25 mouse cellular contexts compared by ENCODE assay signal in genomic region chr14:81508934-81509333, GRCm38 (mm10).
"Had no signal": no experiment of that assay in that cellular context is flagged by ENCODE, and none has a peak within 500 bp of the region (broad histone marks: within the 10 kb centered on the region; RNA-seq: fewer than 3 reads in every experiment).

No protein-coding gene starts in this region.

- H3K27me3 ChIP-seq: embryonic facial prominence, embryonic 12.5 days; embryonic facial prominence, embryonic 13.5 days; embryonic facial prominence, embryonic 15.5 days; forebrain, embryonic 12.5 days; forebrain, embryonic 13.5 days; forebrain, embryonic 15.5 days had no signal

- H3K9me3 ChIP-seq: embryonic facial prominence, embryonic 10.5 days; embryonic facial prominence, embryonic 12.5 days; embryonic facial prominence, embryonic 13.5 days; embryonic facial prominence, embryonic 15.5 days; forebrain, embryonic 10.5 days; forebrain, embryonic 12.5 days; forebrain, embryonic 13.5 days; forebrain, embryonic 15.5 days had no signal

- H3K4me1 ChIP-seq: embryonic facial prominence, embryonic 10.5 days; embryonic facial prominence, embryonic 12.5 days; embryonic facial prominence, embryonic 13.5 days; embryonic facial prominence, embryonic 15.5 days; forebrain, embryonic 10.5 days; forebrain, embryonic 12.5 days; forebrain, embryonic 13.5 days; forebrain, embryonic 15.5 days had no signal

- H3K9ac ChIP-seq: embryonic facial prominence, embryonic 12.5 days; embryonic facial prominence, embryonic 13.5 days; embryonic facial prominence, embryonic 15.5 days; forebrain, embryonic 12.5 days; forebrain, embryonic 13.5 days; forebrain, embryonic 15.5 days; forebrain, postnatal 0 days had no signal

- H3K36me3 ChIP-seq: embryonic facial prominence, embryonic 10.5 days; embryonic facial prominence, embryonic 12.5 days; embryonic facial prominence, embryonic 13.5 days; embryonic facial prominence, embryonic 15.5 days; forebrain, embryonic 10.5 days; forebrain, embryonic 12.5 days; forebrain, embryonic 15.5 days had no signal

- H3K27ac ChIP-seq: embryonic facial prominence, embryonic 10.5 days; embryonic facial prominence, embryonic 12.5 days; embryonic facial prominence, embryonic 13.5 days; embryonic facial prominence, embryonic 15.5 days; forebrain, embryonic 10.5 days; forebrain, embryonic 12.5 days; forebrain, embryonic 13.5 days; forebrain, embryonic 15.5 days; gastrocnemius, adult 2 months; heart, adult 2 months had no signal

- DNase-seq: cerebellum, adult 9-10 months; cerebellum, adult 9-11 months; cerebellum, postnatal 10 days; cerebellum, postnatal 14 days; cerebellum, postnatal 25 days; cerebellum, postnatal 36 days; embryo, embryonic 11 days; forebrain, postnatal 0 days; gastrocnemius, adult 2 months; gastrocnemius, postnatal 10 days; gastrocnemius, postnatal 14 days; gastrocnemius, postnatal 25 days; gastrocnemius, postnatal 36 days; heart, adult 11 months; heart, adult 18-20 months; heart, adult 2 months had no signal

- H3K4me3 ChIP-seq: embryonic facial prominence, embryonic 10.5 days; embryonic facial prominence, embryonic 12.5 days; embryonic facial prominence, embryonic 13.5 days; embryonic facial prominence, embryonic 15.5 days; erythroblast, embryonic 14.5 days; forebrain, embryonic 10.5 days; forebrain, embryonic 12.5 days; forebrain, embryonic 13.5 days; forebrain, embryonic 15.5 days; gastrocnemius, adult 2 months; heart, adult 2 months had no signal
